Mouse (Mus musculus): ENCODE measurements around the gene H60b.
"Not testable (repeated sequence)": the region's sequence is repeated elsewhere in the genome, so short reads cannot be mapped to it uniquely, and the experiment has no call there.

The H60b gene

DNA sequence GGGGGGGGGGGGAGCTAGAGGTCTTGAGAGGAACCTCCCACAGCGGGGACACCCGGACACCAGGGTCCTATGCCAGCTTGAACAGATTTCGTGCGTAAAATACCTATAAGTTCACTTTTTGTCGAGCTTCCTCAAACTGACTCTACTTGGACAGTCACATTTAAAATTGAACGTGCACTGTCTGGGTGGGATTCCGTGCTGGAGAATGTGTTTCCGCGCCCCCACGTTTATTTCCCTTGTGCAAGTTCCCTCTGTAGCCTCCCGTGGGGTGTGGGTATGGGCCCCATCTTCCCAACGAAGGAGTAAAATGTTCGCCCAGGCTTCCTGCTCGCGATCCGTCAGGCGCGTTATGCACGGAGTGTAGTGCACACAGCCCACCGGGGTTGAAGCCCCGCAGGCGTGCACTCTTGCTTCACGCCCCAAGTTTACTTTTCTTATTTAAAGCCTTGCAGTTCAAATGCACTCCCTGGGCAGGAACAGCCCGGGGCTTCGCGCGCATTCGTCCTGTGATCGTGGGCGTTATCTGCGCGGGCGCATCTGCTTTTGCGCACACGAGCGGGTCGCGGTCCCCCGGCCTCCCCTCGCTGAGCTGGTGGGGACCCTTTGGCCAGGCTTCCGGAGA is 115.4 kb downstream of the H60b start:
- DNase-seq (ENCODE audit: low spot score in 2 of 2): no peak

GRCm38 (mm10) chr10:22274445-22275057 is 116.2 kb downstream of the H60b start:
- DNase-seq (ENCODE audit: low spot score in 2 of 2): no peak

DNA sequence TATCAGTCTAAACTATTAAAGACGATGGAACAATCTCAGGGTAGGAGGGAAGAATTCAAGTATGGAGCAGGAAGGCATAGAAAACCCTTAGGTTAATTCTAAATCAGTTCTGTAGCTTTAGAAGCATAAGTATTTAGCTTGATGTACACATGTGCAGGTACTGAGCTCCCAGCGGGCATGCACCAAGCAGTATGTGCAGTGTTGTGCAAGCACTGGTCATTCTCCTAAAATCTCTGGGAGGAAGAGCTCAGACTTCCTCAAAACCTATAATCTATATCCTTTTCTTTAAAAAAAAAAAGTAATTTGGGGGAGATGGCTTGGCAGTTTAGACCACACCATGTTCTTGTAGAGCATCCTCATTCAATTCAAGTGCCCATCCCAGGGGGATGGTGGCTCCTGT is 120.1 kb downstream of the H60b start:
- DNase-seq (ENCODE audit: low spot score in 2 of 2): not testable (repeated sequence)

DNA sequence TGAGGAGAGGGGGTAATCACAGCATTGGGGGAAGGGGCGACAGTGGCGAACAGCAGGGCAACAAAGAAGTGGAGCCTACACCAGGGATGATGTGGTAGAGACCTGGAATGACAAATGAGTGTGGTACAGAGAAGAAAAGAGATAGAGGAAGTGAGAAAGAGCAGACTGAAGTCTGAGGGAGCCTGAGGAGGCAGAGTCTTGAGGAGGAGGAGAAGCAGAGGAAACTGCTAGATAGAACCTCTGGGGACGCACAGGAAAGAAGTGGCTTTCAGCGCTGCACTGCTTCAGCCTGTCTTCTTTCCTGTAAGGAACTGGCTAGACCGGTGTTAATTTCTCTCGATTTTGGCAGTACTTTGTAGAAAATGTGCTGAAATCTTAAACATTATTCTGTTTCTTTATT is 124.4 kb downstream of the H60b start:
- no peak for DNase-seq (ENCODE audit: low spot score in 2 of 2)

DNA sequence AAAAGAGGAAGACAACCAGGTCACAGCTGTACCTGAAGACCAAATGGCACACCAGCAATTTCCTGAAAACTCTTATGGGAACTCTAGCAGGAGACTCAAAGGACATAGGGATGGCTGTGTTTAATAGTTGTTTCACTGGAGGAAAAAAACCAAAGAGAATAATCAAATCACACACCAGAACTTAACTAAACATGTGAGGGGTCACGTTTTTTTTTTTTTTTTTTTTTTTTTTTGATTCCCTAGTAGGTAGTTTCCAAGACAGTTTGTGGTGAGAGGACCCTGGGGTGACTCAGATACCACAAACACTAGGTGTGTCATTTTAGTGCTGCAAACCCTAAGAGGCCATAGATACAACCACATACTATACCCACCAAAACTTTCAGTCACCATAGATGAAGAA is 137.3 kb downstream of the H60b start:
- no peak for DNase-seq (ENCODE audit: low spot score in 2 of 2)

DNA sequence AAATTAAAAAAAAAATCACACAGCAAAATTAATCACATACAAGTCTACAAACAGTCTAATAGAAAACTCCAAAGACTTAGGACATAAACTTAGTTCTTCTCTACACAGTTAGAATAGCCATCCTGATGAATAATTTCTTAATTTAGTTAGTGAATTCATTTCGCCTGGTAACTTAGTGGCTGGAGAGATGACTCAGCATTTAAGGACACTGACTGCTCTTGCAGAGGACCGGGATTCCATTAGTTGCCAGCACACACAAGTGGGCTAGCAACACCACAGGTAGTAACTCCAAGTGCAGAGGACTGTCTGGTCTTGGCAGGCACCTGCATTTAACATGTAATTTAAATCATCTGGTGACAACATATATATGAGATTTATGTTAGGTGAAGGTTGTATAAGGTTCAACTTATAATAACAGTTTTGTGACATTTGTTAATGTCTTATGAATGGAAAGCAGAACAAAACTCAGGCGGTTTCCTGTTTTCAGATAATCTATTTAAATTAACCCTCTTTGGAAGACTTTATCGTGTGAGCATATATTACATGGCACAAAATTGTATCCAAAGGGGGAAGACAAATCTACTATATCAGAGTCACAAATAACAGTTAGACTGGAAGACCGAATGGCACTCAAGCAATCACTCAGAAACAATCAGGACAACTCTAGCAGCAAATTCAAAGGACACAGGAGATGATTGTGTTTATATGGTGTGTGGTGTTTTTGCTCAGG is 138.8 kb downstream of the H60b start:
- no peak for DNase-seq (ENCODE audit: low spot score in 2 of 2)

- no peak for DNase-seq (ENCODE audit: low spot score in 2 of 2)
Measured at GRCm38 (mm10) chr10:22297766-22298461, 139.5 kb downstream of the H60b start.

- DNase-seq (ENCODE audit: low spot score in 2 of 2): no peak
Measured at GRCm38 (mm10) chr10:22299324-22299723, 140.9 kb downstream of the H60b start.

DNA sequence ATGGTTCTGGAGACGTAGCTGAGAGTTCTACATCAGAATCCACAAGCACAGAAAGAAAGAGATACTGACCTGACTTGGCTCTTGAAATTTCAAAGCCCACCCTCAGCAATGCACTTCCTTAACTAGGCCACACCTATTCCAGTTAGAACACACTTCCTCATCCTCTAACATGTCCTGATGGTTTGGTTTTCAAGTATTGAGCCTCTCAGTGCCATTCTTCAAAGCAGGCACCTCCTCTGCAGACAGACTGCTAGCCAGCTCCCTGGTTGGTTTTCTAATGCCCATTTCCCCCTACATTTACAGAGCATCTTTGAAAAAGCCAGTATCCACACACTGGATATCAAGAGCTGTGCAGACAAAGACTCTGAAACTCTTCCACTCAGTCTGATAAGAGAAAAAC is 143.3 kb downstream of the H60b start:
- no peak for DNase-seq (ENCODE audit: low spot score in 2 of 2)

DNA sequence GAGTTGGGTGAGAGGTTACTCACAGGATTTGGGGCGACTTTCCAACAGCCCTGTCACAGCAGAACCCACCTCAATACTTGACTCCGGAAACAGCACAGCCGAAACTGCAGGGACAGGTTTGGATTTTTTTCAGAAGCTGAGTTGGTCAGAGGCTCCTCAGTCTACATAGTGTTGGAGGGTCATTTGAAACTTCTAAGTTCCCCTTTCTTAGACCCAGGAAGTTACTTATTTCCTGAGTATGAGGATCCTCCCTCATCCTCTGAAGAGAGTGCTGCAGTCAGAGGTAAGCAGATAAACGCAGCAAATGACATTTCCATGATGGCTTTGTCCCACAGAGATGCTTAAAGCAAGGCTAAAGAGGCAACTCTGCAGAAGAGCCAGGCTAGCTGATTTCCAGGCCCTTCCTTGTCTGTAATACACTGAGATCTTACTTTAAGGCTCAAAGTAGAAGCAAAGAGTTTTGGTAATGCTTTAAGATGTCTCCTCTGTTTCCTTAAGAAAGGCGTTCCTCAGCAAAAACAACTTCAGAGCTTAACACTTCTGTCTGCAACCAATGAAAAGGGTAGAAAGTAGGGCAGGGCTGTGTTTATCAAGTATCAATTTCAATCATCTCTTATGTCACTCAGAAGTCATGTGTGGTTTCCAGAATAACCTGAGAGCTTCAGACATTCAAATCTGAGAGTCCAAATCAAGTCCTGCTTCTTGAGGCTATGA is 144.1 kb downstream of the H60b start:
- DNase-seq (ENCODE audit: low spot score in 2 of 2): no peak

DNA sequence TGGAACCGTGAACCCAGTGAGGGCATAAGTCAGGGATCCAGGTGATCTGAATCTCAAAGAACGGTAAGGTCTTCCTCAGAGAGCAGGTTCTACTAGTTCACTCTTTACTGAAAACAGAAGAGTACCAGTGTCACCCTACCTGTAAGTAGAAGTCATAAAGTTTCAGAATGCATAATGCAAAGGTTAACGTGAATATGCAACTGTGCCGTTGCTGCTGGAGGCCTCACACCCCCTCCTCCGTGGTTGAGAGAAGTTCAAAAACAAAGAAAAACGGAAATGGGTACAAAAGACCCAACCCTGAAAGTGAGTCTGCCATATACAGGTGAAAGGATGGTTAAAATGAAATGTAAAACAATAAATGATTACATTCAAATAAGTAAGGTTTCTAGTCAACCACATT is 145.3 kb downstream of the H60b start:
- no peak for DNase-seq (ENCODE audit: low spot score in 2 of 2)

- no peak for DNase-seq (ENCODE audit: low spot score in 2 of 2)
Measured at GRCm38 (mm10) chr10:22305801-22306200, 147.4 kb downstream of the H60b start.

GRCm38 (mm10) chr10:22306452-22306851 is 148.1 kb downstream of the H60b start:
- DNase-seq (ENCODE audit: low spot score in 2 of 2): no peak

DNA sequence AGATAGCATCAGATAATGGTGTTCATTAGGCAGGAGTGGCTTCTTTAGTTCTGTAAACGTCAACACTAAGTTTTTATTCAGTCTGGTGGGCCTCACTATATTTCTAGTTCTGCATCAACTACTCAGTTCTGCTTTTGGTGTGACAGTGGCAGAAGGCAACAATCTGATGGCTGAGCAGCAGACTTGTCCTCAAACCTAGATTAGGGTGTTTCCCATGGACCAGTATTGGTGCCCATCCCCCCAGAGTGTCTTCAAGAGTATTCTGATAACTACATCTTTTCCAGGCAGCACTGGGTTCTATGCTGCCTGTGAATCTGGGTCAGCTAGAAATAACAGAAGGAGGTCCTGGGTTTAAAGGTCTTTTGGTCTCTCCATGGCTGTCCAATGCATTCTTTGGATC is 149.8 kb downstream of the H60b start:
- DNase-seq (ENCODE audit: low spot score in 2 of 2): no peak

- no peak for DNase-seq (ENCODE audit: low spot score in 2 of 2)
Measured at GRCm38 (mm10) chr10:22322858-22323257, 164.5 kb downstream of the H60b start.
